Mouse (Mus musculus) heart, postnatal 0 days (tissue): ENCODE results near the gene Usb1. TPM values are rescaled to one million over a fixed set of nuclear protein-coding genes. Genes with fewer than 3 reads are reported as not detected.

ENCODE experiments used
- ATAC-seq: fragments of 200-750 bp; cut with Nextera tagmentation; 2 replicates; pipeline ENCODE4 v1.8.0; 2017; ENCODE audit warnings: low read depth, moderate number of reproducible peaks, moderate library complexity; ENCODE audit not compliant: insufficient read depth
- DNase-seq: peaks from one replicate; pipeline ENCODE4 v3.0.0-alpha.2; 2016; ENCODE audit warnings: low spot score
- H3K27ac ChIP-seq: fragments of 300-500 bp; sonication (generic); 2 replicates; pipeline ENCODE4 v1.5.1; 2014; ENCODE audit warnings: low read depth, mild to moderate bottlenecking
- H3K27me3 ChIP-seq: fragments of 300-500 bp; sonication (generic); 2 replicates; pipeline ENCODE4 v1.6.1; 2014; ENCODE audit warnings: low read length, mixed read lengths; ENCODE audit not compliant: control insufficient read depth, insufficient read depth
- H3K36me3 ChIP-seq: fragments of 300-500 bp; sonication (generic); replicated peaks from 2 replicates; pipeline ENCODE4 v1.6.1; 2014; ENCODE audit warnings: low read length, mixed read lengths; ENCODE audit not compliant: control insufficient read depth, insufficient read depth
- H3K4me1 ChIP-seq: fragments of 300-500 bp; sonication (generic); 2 replicates; pipeline ENCODE4 v1.6.1; 2014; ENCODE audit warnings: antibody characterized with exemption; ENCODE audit not compliant: control insufficient read depth, insufficient read depth
- H3K4me2 ChIP-seq: fragments of 300-500 bp; sonication (generic); 2 replicates; pipeline ENCODE4 v1.6.1; 2014; ENCODE audit warnings: low read depth, mild to moderate bottlenecking, low read length, moderate library complexity
- H3K4me3 ChIP-seq: fragments of 300-500 bp; sonication (generic); 2 replicates; pipeline ENCODE4 v1.5.1; 2014; ENCODE audit warnings: low read depth, low read length
- H3K9ac ChIP-seq: fragments of 300-500 bp; sonication (generic); replicated peaks from 2 replicates; pipeline ENCODE4 v1.6.1; 2014; ENCODE audit warnings: low read depth, low read length, mixed read lengths
- H3K9me3 ChIP-seq: fragments of 300-500 bp; sonication (generic); replicated peaks from 2 replicates; pipeline ENCODE4 v1.6.1; 2016; ENCODE audit warnings: low read length; ENCODE audit not compliant: control insufficient read depth
- CTCF ChIP-seq: IDR thresholded peaks from 2 replicates; pipeline ENCODE4 v1.5.1; 2016; ENCODE audit warnings: antibody characterized with exemption, control low read depth, low read depth
- EP300 ChIP-seq: IDR thresholded peaks from 2 replicates; pipeline ENCODE4 v1.6.1; 2016; ENCODE audit warnings: antibody characterized with exemption, low read depth
- WGBS: fragments of 180-500 bp; shearing (Covaris S2); extraction: QIAGEN DNeasy Blood & Tissue Kit; methylation state at CpG from one replicate; pipeline ENCODE4 v1.1.7; 2014; 5-methylcytosine and 5-hydroxymethylcytosine counted together
- polyA plus RNA-seq: library from polyadenylated mRNA; unstranded; fragments of >200 nt; fragmentation: Nextera tagmentation; extraction: Ambion mirVana; gene quantifications from 2 replicates; pipeline ENCODE4 v1.2.1, GENCODE M21; 2015
- total RNA-seq: library from RNA; depleted of rRNA; stranded (reverse); fragments of >200 nt; gene quantifications from 2 replicates; pipeline ENCODE4 v1.2.3, GENCODE M21; 2014; ENCODE audit warnings: low replicate concordance

Gene Usb1
- total and polyA plus RNA-seq, 2 experiments from 2014 or later: 28.8 to 49.0 TPM

DNA sequence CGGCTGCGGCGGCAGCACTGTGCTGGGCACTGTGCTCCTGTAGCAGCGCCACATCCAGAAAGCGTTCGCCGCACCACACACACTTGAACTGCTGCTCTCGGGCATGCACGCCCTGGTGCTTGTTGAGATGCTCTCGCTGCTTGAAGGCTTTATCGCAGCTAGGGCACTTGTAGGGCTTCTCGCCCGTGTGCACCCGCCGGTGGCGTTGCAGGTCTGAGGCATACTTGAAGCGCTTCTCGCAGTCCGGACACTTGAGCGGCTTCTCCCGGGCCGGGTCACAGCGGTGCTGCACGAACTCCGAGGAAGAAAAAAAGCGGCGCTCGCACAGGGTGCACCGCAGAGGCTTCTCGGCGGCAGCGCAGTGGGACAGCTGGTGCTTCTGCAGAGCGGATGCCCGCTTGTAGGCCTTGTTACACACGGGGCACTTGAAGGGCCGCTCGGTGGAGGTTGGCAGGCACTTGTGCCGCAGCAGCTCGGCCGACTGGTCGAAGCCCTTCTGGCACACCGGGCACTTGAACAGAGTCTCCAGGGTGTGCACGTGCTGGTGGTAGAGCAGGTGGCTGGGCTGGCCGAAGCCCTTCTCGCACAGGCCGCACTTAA lies 4.1 kb upstream of the Usb1 start:
- H3K27ac ChIP-seq: no peak overlapping the region
- TF ChIP-seq EP300: no peak
- TF ChIP-seq CTCF: no peak
- H3K4me1 ChIP-seq: peaks cover 9% of the 10 kb centered on the region; the same call in 1 of the 2 replicates
- no peak for ATAC-seq
- WGBS: 85% methylated on average over 43 of the region's 46 CpGs
- H3K27me3 ChIP-seq: no peaks in the 10 kb centered on the region
- DNase-seq: no peak
- H3K36me3 ChIP-seq: peaks cover 39% of the 10 kb centered on the region
- H3K4me2 ChIP-seq: no peak overlapping the region
- no peak overlapping the region for H3K9ac ChIP-seq
- H3K9me3 ChIP-seq: no peaks in the 10 kb centered on the region
- no peak overlapping the region for H3K4me3 ChIP-seq

DNA sequence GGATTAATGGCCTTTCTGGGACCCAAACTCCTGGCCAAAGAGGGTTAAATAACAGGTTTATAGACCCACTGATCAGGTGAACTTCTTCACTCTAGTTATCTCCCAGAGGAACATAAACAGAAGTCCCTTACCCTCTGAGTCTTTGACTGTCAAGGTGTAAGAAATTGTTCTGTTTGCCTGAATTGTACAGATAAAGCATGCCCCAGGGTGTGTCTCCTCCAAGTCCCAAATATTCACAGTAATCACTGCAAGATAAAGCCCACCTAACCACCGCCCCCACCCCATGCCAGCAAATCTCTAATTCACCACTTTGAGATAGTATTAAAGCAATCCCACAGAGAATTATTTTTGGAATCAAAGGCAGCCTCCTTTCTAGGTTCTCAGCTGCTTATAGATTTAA lies 1.7 kb upstream of the Usb1 start:
- no peak for DNase-seq
- no peak for TF ChIP-seq CTCF
- no peak for TF ChIP-seq EP300
- Histone ChIP-seq H3K36me3 (peaks cover 56% of the 10 kb centered on the region), H3K27me3 (no peaks in the 10 kb centered on the region), H3K4me3 (peak overlapping the region; percentile 89), H3K9me3 (no peaks in the 10 kb centered on the region), H3K27ac (no peak overlapping the region), H3K4me2 (peak overlapping the region; percentile 84), H3K9ac (peak overlapping the region; percentile 86), H3K4me1 (peaks cover 9% of the 10 kb centered on the region; the same call in 1 of the 2 replicates)
- 18% methylated on average over 1 of the region's 1 CpGs for WGBS
- ATAC-seq: no peak

DNA sequence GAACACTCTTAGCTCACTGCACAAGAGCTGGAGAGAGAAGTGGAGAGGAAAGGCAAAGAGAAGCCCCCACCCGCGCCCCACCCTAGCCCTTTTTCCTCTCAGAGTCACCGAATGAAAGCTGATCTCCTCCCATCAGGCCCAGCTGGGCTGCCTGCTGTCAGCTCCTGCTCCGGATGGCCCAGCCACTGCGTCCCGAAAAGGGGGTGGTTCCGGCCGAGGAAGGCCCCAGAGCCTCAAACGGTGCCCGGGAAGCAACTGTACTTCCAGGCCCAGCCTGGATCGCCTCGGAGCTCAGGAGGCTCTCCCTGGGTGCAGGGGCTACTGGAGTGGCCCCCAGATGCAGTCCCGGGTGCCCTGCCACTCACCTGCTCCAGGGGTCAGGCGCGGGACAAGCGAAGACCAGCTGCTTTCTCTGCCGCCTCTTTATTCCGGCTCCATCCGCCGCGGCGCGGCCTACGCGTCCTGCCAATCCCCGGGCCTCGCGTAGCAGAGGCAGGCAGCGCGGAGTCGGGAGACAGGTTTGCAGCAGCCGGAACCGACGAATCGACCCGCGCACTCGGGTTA lies 846 bp upstream of the Usb1 start:
- no peaks in the 10 kb centered on the region for H3K9me3 ChIP-seq
- H3K4me1 ChIP-seq: peaks cover 9% of the 10 kb centered on the region; the same call in 1 of the 2 replicates
- H3K27me3 ChIP-seq: no peaks in the 10 kb centered on the region
- no peak for TF ChIP-seq CTCF
- no peak; the same call in 1 of the 2 replicates for TF ChIP-seq EP300
- ATAC-seq (peak; percentile 47), DNase-seq (peak; percentile 55)
- H3K4me2 ChIP-seq: peak overlapping the region; percentile 84
- peak overlapping the region; percentile 95 for H3K27ac ChIP-seq
- H3K4me3 ChIP-seq: peak overlapping the region; percentile 89
- H3K36me3 ChIP-seq: peaks cover 49% of the 10 kb centered on the region
- H3K9ac ChIP-seq: peak overlapping the region; percentile 86
- WGBS: under 1% methylated on average over 37 of the region's 38 CpGs

DNA sequence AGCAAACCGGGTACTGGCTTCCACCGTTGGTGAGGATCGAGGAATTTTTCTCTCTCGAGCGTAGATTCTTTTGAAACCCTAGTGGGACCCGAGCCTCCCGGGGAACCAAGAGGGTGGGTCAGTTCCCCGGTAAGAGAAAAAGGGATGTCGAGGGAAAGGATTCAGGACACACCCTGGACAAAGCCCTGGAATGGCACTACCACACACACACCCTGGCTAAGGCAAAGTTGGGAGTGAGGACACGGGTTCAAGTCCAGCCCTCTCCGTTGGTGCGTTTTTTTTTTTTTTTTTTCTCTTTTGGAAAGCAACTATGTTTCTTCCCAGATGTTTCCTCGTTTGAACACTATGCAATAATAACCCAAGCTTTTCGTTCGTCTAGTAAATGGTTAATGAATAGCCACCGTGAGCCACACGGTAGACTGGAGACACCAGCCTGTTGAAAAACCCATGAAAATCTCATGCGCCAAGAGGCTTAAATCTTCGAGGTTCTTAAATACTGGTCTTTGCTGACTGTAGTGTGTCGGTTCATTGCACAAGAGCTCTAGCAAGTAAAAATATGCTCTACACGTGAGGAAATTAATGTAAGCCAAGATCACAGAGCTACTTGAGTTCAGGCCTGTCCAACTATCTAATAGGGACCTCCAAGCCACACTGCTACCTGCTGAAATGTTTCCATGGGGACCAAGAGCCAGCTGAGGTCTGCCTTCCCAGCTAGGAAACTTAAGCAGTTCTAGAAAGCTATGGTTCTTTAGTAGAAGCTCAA lies 534 bp downstream of the Usb1 start:
- WGBS: 22% methylated on average over 21 of the region's 21 CpGs
- TF ChIP-seq CTCF (no peak), EP300 (no peak)
- ATAC-seq: no peak

DNA sequence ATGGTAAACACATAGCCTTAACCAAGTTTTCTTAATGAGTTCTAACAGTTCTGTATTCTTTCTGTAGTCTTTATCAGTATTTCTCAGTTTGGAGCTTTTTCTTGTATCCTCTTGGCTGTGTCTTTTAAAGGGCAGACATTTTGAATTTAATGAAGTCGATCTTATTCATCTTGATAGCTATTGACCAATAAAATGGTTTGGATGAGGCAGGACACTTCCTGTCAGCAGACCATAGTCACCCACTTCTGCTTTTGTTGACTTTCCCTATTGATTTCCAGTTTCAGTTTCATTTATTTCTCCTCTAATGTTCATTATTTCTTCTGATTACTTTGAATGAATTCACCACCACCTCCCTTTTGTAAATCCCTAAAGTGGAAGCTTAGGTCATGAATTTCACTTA lies 3.6 kb downstream of the Usb1 start:
- H3K9me3 ChIP-seq: no peaks in the 10 kb centered on the region
- H3K36me3 ChIP-seq: peaks cover 45% of the 10 kb centered on the region
- WGBS: 82% methylated on average over 1 of the region's 1 CpGs
- no peak overlapping the region for H3K4me3 ChIP-seq
- H3K4me1 ChIP-seq: no peaks in the 10 kb centered on the region
- no peak overlapping the region for H3K9ac ChIP-seq
- no peak overlapping the region for H3K4me2 ChIP-seq
- no peaks in the 10 kb centered on the region for H3K27me3 ChIP-seq
- H3K27ac ChIP-seq: no peak overlapping the region
- DNase-seq: no peak
- TF ChIP-seq CTCF (no peak), EP300 (no peak)
- no peak for ATAC-seq

More for the DNA sequence above, 534 bp downstream of the Usb1 start:
- no peaks in the 10 kb centered on the region for H3K9me3 ChIP-seq
- H3K4me2 ChIP-seq: peak overlapping the region; percentile 84
- peaks cover 40% of the 10 kb centered on the region for H3K36me3 ChIP-seq
- H3K27me3 ChIP-seq: no peaks in the 10 kb centered on the region
- peaks cover 9% of the 10 kb centered on the region; the same call in 1 of the 2 replicates for H3K4me1 ChIP-seq
- H3K9ac ChIP-seq: peak overlapping the region; percentile 86; the same call in 1 of the 2 replicates
- H3K4me3 ChIP-seq: peak overlapping the region; percentile 89
- no peak for DNase-seq
- H3K27ac ChIP-seq: peak overlapping the region; percentile 95
